Mouse (Mus musculus): Measurements from ENCODE around the gene Cd200r1.
"Not testable (repeated sequence)": the region's sequence is repeated elsewhere in the genome, so short reads cannot be mapped to it uniquely, and the experiment has no call there.

The Cd200r1 gene

GRCm38 (mm10) chr16:44766320-44766892 is 870 bp downstream of the Cd200r1 start:
- DNase-seq (ENCODE audit: low spot score), result no peak

DNA sequence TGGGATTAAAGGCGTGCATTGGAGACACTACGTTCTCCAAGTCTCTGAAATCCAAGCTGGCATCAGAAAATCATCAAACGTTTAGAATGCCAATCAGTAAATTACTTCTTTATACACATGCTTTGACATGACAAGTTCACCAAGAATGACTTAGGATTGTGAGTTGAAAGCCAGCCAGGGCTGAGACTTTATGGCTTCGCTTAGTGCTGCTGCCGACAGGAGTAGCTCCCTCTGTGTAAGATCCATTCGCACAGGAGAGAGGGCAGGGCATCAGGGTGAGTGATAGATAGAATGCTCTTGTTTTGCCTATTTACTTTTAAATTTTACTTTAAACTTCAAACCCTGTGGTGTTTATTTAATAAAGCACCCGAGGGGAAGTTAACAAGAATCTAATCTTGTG is 2.0 kb downstream of the Cd200r1 start:
- no peak for DNase-seq (ENCODE audit: low spot score)

GRCm38 (mm10) chr16:44767967-44768366 is 2.4 kb downstream of the Cd200r1 start:
- DNase-seq (ENCODE audit: low spot score), result peak; percentile 53

DNA sequence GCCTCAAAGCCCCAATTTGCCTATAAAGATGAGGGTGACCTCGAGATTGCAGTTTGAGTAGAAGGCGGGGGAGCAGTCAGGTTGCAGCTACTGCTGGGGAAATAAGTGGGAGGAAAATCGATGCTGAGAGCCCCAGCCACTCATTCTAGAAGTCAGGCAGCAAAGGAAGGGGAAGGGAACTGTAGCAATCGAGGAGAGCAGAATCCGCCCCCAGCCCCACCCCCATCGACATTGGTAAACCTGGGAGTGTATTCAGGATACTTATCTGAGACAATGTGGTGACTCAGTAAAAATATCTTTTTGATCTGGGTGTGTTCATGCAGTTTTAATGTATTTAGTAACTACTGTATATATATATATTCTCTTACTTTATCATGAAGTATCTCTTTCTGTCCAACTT is 7.0 kb downstream of the Cd200r1 start:
- no peak for DNase-seq (ENCODE audit: low spot score)

- no peak for DNase-seq (ENCODE audit: low spot score)
Observed at GRCm38 (mm10) chr16:44773673-44774072, 8.1 kb downstream of the Cd200r1 start.

DNA sequence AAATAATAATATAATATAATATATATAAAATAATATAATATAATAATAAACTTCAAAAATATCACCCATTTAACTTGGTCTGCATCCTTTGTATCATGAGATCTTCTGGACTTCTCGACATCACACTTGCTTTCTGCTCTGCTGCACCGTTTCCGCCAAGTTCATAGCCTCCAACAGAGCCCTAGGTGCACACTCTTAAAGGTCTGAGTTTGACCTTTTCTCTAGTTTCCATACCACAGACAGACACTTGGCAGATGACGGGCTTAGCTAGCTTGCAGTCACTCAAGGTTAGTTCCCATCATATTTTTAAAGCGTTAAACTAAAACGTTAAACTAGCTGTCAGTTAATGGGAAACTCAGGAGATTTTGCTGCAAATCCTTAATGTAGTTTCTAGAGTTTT is 8.7 kb downstream of the Cd200r1 start:
- no peak for DNase-seq (ENCODE audit: low spot score)

- DNase-seq (ENCODE audit: low spot score), result no peak
Observed at GRCm38 (mm10) chr16:44778538-44779147, 13.1 kb downstream of the Cd200r1 start.

- DNase-seq (ENCODE audit: low spot score), result no peak
Observed at GRCm38 (mm10) chr16:44779494-44779893, 14.0 kb downstream of the Cd200r1 start.

DNA sequence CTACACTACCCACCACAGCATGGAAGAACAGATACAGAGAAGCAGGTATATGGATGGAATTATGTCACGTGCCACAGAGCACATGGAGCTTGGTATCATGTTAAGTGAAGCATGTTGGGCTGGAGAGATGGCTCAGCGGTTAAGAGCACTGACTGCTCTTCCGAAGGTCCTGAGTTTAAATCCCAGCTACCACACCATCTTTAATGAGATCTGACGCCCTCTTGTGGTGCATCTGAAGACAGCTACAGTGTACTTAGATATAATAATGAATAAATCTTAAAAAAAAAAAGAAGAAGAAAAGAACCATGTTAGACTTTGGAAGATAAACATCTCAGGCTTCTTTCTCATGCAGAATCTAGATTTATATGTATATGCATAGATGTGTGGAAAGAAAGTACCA is 15.2 kb downstream of the Cd200r1 start:
- no peak for DNase-seq (ENCODE audit: low spot score)

DNA sequence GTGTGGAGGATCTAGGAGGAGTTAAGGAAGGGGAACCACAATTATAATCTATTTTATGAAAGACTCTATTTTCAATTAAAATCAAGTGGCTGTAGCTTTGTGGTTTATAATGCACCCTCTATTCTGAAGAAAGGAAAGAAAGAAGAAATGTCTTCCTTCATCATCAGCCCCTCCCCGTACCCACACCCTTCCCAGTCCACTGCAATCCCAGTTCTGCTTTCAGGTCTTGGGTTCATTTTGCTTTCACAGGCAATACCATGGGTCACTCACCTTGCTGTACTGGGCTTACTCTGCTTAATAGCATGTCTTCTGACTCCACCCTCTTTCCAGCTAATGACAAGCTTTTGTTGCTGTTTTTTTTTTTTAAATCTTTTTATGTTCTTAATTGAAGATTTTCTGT is 21.4 kb downstream of the Cd200r1 start:
- DNase-seq (ENCODE audit: low spot score), result no peak

DNA sequence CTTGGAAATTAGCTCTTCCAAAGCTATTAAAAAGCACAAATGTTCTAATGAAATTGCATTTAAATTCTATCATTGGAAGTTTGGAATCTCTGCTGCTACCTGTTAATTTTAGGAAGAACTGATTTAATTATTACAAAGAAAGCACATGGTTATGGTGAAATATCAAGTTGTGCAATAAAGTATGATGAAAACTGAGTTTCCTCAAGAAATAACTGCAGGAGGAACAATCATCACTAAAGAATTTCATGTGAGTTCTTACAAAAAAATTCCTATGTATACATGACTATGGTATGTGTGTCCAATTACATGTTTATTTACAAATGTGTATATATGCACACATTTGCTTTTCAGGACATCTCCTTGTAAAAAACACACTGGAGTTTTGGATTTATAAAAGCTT is 28.9 kb downstream of the Cd200r1 start:
- no peak for DNase-seq (ENCODE audit: low spot score)

DNA sequence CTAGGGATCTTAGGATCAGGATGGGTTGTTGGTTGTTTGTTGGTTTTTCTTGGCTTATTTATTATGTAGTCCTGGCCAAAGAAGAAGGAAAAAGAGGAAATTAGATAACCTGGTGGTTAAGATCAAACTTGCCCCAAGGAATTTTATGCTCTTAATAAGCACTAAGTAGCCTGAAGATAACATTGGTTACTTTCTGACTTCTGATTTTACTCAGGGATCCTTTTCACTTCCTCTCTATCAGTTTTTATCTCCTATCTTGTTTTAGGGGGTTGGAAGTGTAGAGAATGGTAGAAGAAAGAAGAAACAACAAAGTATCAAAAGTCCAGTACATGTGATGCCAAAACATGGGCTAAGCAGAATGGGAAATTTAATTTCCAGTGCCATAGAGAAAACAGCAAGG is 40.4 kb downstream of the Cd200r1 start:
- no peak for DNase-seq (ENCODE audit: low spot score)

DNA sequence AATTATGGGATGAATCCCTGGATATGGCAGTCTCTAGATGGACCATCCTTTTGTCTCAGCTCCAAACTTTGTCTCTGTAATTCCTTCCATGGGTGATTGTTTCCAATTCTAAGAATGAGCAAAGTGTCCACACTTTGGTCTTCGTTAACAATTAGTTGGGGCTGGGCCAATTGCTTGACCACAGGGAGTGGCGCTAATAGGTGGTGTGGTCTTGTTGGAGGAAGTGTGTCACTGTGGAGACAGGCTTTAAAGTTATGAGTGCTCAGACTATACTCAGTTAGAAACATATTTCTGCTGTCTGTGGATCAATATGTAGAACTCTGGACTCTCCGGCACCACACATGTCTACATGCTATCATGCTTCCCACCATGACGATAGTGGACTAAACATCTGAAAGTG is 44.7 kb downstream of the Cd200r1 start:
- DNase-seq (ENCODE audit: low spot score), result not testable (repeated sequence)

- no peak for DNase-seq (ENCODE audit: low spot score)
Observed at GRCm38 (mm10) chr16:44811544-44811943, 46.0 kb downstream of the Cd200r1 start, which contains the start of gene Cd200r4. Cd200r4 (plus strand) TSS chr16:44811733.

GRCm38 (mm10) chr16:44812468-44813065 is 47.0 kb downstream of the Cd200r1 start:
- no peak for DNase-seq (ENCODE audit: low spot score)

- DNase-seq (ENCODE audit: low spot score), result no peak
Observed at GRCm38 (mm10) chr16:44818010-44818409, 52.5 kb downstream of the Cd200r1 start.

- DNase-seq (ENCODE audit: low spot score), result no peak
Observed at GRCm38 (mm10) chr16:44820545-44820944, 55.0 kb downstream of the Cd200r1 start.

DNA sequence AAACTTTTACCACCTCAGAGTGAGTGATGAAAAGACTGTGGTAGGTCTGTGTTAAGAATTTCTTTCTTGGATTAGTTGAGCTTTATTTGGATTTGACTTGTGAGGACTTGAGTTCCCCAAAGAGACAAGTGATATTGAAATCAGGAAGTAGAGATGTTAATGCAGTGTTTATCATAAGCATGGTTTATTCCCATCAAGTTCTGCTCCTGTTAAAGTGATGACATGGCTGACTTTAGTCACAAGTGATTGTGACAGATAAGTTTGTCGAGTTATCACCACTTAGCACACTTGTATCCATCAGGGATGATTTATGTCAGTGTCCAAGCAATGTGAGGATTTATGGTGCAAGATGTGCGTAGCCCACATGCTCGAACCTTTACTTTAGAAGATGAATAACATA is 66.8 kb downstream of the Cd200r1 start:
- DNase-seq (ENCODE audit: low spot score), result no peak

- not testable (repeated sequence) for DNase-seq (ENCODE audit: low spot score)
Observed at GRCm38 (mm10) chr16:44833189-44833588, 67.7 kb downstream of the Cd200r1 start.

Measured in embryo, embryonic 10 days (tissue).